Mouse (Mus musculus): ENCODE data around the gene Adam1a. TPM values are rescaled to one million over a fixed set of nuclear protein-coding genes. Genes with fewer than 3 reads are reported as not detected.

Gene Adam1a
- total RNA-seq (2021): 1 to 10 TPM; 1.8 to 1.9 TPM

- DNase-seq: no peak
- intact Hi-C loops (cut with DNase I): loop anchor here (5.0 kb wide), 1 partner anchor 93 kb away; the partner anchor contains the start of genes Erp29 and Tmem116
Measured at GRCm38 (mm10) chr5:121544910-121545792, at the start of gene Adam1a, which contains the start of gene Gm42878. TSS of gene Adam1a (minus strand) at chr5:121545482. TSS of gene Gm42878 (minus strand) at chr5:121545482.

DNA sequence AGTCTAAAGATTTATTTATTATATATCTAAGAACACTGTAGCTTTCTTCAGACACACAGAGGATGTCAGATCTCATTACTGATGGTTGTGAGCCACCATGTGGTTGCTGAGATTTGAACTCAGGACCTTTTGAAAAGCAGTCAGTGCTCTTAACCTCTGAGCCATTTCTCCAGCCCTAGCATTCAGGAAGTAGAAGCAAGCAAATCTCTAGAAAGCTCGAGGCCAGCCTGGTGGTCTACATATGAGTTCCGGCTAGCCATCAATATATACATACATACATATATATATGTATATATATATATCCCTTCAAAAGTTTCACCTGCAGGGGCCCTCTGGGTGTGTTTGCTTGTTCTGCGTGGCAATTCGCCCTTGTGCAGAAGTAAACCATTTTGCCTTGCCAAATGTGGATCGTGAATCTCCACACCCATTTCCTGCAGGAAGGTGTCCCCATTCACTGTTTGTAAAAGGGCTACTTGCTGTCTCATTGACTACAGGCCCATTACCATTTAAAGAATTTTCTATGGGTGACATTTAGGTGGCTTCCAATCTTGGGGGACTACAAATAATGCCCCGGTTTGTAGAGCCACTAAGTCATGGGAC is 49.5 kb upstream of the Adam1a start:
- no peak for DNase-seq
- intact Hi-C loops (cut with DNase I): no loop called here

GRCm38 (mm10) chr5:121593451-121594401 is 48.4 kb upstream of the Adam1a start, which contains the start of gene Aldh2:
TSS of gene Aldh2 (minus strand) at chr5:121593824.
- intact Hi-C loops (cut with DNase I): no loop called here
- peak; percentile 91 to 92 for DNase-seq

DNA sequence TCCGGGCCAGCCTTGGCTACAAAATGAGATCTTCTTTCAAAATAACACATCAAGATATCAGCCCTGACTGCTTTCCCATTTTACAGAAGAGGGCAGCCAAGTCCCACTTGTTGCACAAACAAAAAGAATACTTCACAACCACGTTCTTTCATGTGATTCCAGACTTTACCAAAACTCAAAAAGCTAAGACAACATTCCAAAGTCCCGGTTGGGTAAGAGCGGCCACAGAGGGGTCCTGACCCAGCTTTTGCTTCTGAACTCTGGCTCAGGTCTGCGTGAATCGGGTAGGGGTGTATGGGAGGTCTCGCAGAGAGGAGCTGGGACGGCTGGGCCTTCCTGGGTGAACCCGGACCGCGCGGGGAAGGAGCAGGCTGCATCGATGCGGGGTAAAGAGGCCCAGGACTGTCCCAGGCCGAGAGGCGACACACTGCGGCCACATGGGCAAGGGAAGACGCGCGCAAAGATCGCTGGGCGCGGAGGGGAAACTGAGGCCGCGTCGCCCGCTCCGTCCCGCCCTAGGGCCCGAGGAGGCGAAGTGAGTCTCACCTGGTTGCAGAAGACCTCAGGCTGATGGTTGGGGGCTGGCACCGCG is 47.6 kb upstream of the Adam1a start:
- peak in 1 of 2 experiments; percentile 42 for DNase-seq
- intact Hi-C loops (cut with DNase I): no loop called here

DNA sequence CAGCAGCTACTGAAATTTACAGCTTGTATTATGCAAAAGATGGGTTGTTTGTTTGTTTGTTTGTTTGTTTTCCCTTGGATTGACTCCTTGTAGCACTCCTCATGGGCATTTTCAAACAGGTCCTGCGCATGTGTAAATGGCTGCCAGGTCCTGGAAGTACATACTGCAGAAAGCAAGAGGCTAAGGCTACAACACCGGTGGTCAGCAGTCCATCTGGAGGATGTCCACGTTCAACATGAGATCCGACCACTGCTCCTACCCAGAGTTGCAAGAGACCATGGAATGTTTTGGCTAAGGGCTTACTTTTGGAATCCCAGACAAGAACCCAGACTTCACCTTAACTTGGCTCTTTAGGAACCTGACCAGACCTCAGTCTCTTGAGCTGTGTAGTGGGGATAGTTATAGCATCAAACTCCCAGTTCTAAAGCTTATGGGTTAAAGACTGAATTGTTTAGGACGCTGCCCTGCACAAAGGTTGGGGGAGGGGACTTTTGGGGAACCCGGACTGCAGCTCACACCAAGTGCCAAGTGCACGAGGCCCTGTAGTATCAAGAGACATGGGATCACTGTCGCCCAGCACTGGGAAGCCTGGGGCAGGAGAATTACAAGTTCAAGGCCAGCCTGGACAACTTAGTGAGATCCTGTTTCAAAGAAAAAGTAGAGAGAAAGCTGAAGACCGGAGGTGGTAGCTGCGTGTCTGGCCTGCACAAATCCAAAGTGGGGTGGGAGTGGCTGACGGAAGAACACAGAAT is 47.0 kb upstream of the Adam1a start:
- DNase-seq: no peak
- intact Hi-C loops (cut with DNase I): no loop called here

GRCm38 (mm10) chr5:121591417-121592063 is 46.3 kb upstream of the Adam1a start:
- intact Hi-C loops (cut with DNase I): no loop called here

DNA sequence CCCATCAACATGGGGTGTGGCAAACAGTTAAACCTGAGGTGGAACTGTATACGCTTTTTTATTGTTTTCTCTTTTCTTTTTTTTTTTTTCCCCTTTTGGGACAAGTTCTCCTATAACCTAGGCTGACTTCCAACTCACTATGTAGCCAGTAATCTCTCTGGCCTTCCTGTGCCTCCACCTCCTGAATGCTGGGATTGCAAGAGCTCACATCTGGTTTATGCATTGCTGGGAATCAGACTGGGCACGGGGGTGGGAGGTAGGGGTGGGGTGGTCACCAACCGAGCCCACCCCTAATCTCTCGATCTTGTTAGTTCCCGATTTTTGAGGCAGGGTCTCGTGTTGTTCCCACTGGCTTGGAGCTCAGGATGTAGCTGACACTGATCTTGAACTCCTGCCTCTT is 44.6 kb upstream of the Adam1a start:
- no peak for DNase-seq
- intact Hi-C loops (cut with DNase I): no loop called here

More at GRCm38 (mm10) chr5:121591417-121592063, 46.3 kb upstream of the Adam1a start:
- DNase-seq: no peak

DNA sequence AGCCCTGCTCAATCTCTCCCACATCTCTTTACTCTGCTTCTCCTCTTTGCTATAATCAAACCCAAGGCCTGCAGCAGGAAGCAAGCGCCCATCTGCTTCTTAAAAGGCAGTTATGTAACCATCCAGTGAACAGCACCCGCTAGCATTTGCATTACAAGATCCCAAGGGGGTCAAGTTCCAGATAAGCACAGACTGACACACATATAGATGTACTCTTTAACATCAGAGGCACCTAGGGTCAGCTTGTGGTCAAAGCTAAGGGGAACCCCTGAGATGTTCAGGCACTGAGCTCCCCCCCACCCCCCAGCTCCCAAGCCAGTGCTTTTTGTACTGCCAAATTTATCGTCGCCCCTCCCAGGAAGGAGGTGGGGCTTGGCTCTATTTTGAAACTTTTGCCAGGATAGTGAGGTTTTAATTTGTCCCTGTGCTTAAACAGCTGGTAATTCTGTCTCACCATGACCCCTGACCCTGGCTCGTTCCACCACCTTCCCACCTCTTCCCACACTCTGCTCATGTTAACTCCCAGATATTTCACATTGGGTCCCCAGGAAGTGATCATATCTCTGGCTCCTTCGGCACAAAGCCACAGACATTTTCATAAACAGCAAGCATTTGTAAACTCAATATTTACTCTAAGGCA is 41.2 kb upstream of the Adam1a start:
- intact Hi-C loops (cut with DNase I): no loop called here
- peak; percentile 62 to 74 for DNase-seq

DNA sequence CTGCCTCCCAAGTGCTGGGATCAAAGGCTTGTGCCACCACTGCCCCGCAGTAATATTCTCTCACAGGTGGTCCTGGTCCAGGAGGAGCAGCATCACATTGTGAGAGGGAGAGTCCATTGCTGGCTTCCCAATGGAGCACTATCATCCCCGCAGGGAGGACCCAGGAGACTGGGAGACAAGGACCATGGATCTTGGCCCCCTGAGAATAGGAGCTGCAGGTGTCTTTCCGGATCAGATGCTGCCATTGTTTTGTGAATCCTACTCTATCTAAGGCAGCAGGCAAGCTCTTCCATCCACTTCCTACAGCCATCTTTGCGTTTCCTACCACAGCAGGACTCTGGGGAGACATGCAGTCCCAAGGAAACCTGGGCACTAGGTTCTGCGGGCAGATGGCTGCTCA is 40.4 kb upstream of the Adam1a start:
- intact Hi-C loops (cut with DNase I): no loop called here

DNA sequence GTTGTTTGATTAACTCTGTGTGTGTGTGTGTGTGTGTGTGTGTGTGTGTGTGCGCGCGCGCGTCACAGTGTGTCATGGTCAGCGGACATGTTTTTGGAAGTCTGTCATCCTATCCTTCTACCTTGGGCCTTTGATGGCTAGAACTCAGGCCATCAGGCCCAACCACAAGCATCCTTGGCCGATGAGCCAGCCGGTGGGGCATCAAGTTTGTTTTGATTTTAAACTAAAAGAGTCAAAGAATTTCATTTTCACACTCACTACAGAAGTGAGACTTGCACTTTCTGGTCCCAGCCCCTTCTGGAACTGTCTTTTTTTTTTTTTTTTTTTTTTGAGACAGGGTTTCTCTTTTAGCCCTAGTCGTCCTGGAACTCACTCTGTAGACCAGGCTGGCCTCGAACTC is 39.7 kb upstream of the Adam1a start:
- intact Hi-C loops (cut with DNase I): no loop called here
- no peak for DNase-seq

More for the DNA sequence above, 40.4 kb upstream of the Adam1a start:
- DNase-seq: no peak

DNA sequence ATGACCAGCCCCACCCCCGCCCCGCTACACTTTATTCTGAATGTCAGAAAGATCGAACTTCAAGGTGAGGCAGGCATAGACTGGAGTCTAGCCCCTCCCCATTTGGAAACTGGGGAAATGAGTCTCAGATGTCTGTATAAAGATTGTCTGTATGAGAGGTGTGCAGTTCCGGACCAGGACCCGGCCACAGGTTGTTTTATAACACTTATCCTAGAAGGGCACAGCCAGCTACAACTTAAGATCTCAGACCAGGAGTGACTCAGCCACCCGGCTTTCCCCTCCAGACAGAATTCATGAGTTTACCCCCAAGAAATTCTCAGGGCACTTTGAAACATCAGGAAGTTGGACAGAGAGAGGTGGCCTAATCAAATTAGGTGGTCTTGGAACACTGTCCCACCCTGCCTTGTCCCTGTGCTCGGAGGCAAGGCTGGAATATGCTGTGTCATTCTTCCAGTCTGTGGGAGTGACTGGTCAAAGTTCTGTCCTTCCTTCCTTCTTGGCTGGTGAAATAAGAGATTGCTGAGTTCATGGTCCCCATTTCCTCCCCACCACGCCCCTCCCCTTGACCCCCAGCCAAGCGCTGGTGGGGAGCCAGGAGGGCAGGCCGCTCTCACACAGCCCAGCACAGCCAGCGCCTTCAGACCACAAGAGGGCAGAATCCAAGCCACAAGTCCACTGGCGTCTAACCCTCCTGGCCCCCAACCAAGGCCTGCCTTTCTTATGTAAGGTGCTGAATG is 38.7 kb upstream of the Adam1a start:
- DNase-seq: peak; percentile 96 to 97
- intact Hi-C loops (cut with DNase I): loop anchor here (1.0 to 2.0 kb wide), 2 partner anchors 18 to 19 kb away; no protein-coding TSS in a partner anchor

DNA sequence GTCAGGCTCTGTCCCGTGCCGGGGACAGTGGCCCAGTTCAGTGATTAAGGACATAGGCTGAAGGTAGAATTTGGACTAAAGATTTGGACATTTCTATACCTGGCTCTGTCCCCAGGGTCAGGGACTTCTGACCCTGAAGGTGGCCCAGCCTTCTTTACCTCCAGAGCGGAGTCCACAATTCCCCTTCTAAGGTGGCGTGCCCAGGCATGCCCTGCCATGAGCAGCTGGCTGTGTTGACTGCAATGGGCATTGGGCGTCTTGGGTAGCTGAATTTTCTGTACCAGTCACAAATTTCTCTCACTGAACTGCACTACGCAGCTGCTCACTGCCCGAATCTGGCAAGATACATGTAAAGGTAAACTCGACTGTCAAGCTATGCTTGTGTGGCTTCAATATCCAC is 36.7 kb upstream of the Adam1a start:
- intact Hi-C loops (cut with DNase I): loop anchor here (2.0 kb wide), 1 partner anchor 17 kb away; no protein-coding TSS in a partner anchor

GRCm38 (mm10) chr5:121576927-121577488 is 31.7 kb upstream of the Adam1a start:
- DNase-seq: peak in 1 of 2 experiments; percentile 51

More for the DNA sequence above, 36.7 kb upstream of the Adam1a start:
- no peak for DNase-seq

DNA sequence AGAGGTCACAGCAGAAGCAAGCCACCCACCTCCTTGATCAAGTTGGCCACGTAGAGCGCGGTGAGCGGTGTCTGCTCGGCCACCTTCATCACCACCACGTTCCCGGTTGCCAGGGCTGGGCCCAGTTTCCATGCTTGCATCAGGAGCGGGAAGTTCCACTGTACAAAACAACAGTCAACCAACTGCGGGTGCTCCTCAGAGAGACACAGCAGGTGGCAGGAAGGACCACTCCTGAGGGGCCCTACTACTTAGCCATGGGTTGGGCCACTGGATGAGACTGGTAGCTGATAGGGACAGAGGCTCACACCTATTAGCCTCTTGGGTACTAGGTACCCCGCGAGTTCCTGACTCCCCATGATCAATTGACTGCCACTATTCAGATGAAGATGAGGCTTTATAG is 30.6 kb upstream of the Adam1a start:
- no peak for DNase-seq
- intact Hi-C loops (cut with DNase I): no loop called here

More at GRCm38 (mm10) chr5:121576927-121577488, 31.7 kb upstream of the Adam1a start:
- intact Hi-C loops (cut with DNase I): no loop called here

GRCm38 (mm10) chr5:121574145-121574544 is 28.9 kb upstream of the Adam1a start:
- intact Hi-C loops (cut with DNase I): no loop called here
- DNase-seq: no peak

GRCm38 (mm10) chr5:121570787-121571186 is 25.5 kb upstream of the Adam1a start:
- no peak for DNase-seq

DNA sequence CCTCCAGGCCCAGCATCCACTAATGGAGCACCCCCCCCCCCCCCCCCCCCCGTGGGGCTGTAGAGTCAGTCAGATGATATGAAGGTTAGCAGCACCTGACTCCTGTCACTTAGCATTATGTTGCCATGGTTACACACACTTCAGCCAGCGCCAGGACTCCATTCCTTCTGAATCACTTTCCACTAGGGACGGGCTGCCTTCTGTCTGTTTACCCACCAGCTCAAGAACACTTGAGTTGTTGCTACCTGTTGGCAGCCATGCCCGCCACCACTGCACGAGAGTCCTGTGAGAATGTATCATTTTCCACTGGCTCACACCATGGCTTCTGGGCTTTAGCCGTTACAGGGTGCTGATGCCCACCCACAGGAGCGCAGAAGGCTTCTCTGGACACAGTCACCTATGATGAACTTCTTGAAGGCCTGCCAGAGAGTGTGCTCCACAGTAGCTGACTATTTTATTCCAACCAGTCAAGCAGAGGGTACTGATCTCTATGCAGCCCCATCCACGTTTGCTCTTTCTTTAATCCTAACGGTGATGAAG is 24.7 kb upstream of the Adam1a start:
- intact Hi-C loops (cut with DNase I): no loop called here
- DNase-seq: no peak

More at GRCm38 (mm10) chr5:121570787-121571186, 25.5 kb upstream of the Adam1a start:
- intact Hi-C loops (cut with DNase I): no loop called here
